Mouse (Mus musculus) lung, postnatal 14 days (tissue): ENCODE results near the gene Rrp8.

Experiments
- DNase-seq: peaks from one replicate; pipeline ENCODE4 v3.0.0; 2021

Rrp8 gene

DNA sequence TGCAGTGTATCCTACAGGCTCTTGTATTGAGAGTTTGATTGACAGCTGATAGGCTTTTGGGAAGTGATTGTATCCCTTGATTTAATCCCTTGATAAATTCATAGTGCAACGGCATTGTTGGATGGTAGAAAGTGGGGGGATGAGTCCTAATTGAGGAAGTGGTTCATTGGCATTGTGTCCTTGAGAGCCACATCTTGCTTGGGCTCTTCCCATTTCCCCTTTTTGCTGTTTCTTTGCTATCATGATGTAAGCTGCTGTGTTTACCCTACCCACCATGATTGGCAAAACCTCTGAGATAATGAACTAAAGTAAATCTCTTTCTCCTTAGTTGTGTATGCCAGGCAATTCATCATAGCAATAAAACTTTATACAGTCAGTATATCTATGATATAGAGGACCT, 46.3 kb downstream of the Rrp8 start:
- DNase-seq: no peak

DNA sequence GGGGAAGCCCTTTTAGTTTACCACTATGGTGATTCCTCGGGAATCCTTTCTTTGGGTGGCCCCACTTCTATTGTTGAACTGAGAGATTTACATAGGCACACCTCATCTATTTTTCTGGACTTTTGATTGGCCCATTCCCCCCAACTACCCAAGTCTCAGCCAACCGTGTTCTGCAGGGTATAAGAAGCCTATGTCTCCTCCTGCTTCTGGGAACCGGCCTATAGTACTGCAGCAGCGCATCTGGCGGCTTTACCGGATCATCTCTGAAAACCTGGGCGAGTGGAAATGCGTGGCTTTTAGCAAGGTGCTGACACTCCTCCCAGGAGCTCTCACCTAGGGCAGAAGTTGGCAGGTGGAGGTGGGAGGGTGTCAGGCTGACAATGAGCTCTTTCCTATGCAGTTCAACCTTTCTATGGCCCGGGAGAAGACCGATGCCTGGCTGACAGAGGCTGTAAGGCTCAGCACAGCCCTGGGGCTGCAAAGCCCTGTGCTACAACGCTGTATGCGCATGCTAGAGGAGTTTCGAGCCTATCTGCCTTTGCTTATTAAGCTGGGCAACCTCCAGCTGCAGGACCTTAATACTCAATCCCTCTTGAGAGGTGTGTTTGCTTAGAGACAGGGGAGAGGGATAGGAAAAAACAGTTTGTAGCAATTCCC, 51.5 kb downstream of the Rrp8 start:
- no peak for DNase-seq
